Mouse (Mus musculus) neural tube, embryonic 11.5 days (tissue): ENCODE measurements around the gene Mab21l3. TPM values are rescaled to one million over a fixed set of nuclear protein-coding genes. Genes with fewer than 3 reads are reported as not detected.

Experiments
- polyA plus RNA-seq: library from polyadenylated mRNA; unstranded; fragments of >200 nt; fragmentation: Nextera tagmentation; extraction: Ambion mirVana; gene quantifications from 2 replicates; pipeline ENCODE4 v1.2.1, GENCODE M21; 2014

Gene Mab21l3
- polyA plus RNA-seq, 1 experiment from 2014 or later = 0.76 TPM

Other genes starting within 250 kb of the Mab21l3 start
- 115 TPM in 2 replicates for gene Atp1a1, start 244.3 kb downstream of the Mab21l3 start, polyA plus RNA-seq
- gene Slc22a15, start 75.5 kb upstream of the Mab21l3 start, polyA plus RNA-seq = 7.6 and 8.1 TPM in 2 replicates
- 94.0 and 109 TPM in 2 replicates for gene Nhlh2, start 161.1 kb upstream of the Mab21l3 start, polyA plus RNA-seq
- 8.9 and 9.5 TPM in 2 replicates for gene Casq2, start 237.5 kb upstream of the Mab21l3 start, polyA plus RNA-seq